Mouse (Mus musculus) urinary bladder, adult 2 months (tissue): ENCODE data around the gene Nsd1. TPM values are rescaled to one million over a fixed set of nuclear protein-coding genes. Genes with fewer than 3 reads are reported as not detected.
"Not testable (repeated sequence)": the region's sequence is repeated elsewhere in the genome, so short reads cannot be mapped to it uniquely, and the experiment has no call there.

ENCODE experiments used
- DNase-seq: peaks from one replicate; pipeline ENCODE4 v3.0.0; 2022; ENCODE audit warnings: low spot score
- polyA plus RNA-seq: library from polyadenylated mRNA; depleted of rRNA; stranded (reverse); fragments of >200 nt; gene quantifications from 2 replicates; pipeline ENCODE4 v1.2.3, GENCODE M21; 2012; rRNA removed

Gene Nsd1
- polyA plus RNA-seq = 25.8 and 32.1 TPM in 2 replicates

DNA sequence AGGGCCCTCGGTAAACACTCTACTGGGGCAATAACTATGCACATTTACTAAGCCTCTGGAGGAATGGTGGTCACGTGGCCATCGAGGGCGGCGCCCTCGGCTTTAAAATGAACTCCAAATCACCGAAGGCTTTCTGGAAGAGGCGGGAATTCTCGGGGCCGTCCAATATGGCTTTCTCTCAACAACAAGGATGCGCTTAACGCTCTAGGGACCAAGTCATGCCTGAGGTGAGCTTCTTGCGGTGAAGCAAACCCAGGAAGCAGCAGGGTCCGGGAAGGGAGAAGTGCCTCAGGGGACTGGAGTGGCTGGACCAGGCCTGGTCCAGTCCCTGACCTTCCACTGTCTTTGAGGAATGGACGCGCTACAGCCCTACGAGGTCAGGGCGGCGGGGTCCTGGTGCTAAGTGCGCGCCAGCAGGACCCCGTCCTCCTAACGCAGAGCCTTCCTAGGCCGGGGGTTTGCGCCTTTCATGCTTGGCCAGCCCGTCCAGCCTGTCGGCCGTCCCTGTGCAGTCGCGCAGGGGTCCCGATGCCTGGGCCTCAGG is at the start of gene Nsd1:
Nsd1 (plus strand) TSS at position 134 of the 544 bp plus-strand sequence.
- DNase-seq = no peak

DNA sequence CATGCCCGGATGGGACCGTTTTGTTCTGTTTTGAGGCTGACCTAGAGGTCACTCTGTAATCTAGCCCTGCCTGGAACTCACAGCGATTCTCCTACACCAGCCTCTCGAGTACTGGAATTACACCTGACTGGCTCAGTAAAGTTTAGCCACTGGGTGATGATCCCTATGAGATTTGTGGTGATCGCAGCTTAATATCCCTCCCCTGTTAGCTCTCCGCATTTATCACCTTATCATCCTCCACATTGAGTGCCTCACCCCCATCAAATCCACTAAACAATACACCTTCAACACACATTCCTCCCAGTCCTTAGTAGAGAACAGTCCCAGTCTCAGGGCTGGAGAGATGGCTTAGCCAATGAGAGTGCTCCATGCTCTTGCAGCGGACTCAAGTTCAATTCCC is 47.2 kb upstream of the Nsd1 start:
- no peak for DNase-seq

DNA sequence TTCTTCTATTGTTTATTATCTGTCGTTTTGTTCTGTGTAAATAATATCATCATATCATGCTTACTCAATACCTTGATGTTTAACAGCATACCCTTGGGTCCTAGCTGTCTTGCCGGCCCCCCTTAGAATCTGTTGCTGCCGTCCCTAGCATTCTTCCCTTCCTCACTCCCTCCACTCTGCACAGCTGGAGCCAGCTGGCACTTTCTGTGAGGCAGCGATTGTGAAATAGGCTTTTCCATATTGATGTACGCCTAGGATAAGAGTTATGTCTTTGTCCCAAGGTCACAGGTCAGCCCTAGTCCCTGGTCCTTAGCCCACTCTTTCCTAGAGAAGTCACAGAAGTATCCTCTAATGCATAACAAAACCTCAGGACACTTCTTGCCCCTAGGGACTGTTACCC is 46.0 kb upstream of the Nsd1 start:
- no peak for DNase-seq

DNA sequence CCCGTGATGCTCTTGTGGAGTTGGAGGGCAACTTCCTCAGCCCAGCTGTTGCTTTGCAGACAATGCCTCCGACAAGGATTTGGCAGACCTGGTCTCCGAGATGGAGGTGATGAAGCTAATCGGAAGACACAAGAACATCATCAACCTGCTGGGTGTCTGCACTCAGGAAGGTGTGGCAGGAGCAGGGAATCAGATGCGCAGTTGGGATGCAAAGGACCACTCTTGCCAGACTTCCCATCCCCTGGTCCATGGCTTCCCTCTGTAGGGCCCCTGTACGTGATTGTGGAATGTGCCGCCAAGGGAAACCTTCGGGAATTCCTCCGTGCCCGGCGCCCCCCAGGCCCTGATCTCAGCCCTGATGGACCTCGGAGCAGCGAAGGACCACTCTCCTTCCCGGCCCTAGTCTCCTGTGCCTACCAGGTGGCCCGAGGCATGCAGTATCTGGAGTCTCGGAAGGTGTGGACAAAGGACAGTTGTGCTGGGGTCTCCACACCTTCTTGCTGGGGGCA is 43.7 kb upstream of the Nsd1 start:
- DNase-seq = no peak

DNA sequence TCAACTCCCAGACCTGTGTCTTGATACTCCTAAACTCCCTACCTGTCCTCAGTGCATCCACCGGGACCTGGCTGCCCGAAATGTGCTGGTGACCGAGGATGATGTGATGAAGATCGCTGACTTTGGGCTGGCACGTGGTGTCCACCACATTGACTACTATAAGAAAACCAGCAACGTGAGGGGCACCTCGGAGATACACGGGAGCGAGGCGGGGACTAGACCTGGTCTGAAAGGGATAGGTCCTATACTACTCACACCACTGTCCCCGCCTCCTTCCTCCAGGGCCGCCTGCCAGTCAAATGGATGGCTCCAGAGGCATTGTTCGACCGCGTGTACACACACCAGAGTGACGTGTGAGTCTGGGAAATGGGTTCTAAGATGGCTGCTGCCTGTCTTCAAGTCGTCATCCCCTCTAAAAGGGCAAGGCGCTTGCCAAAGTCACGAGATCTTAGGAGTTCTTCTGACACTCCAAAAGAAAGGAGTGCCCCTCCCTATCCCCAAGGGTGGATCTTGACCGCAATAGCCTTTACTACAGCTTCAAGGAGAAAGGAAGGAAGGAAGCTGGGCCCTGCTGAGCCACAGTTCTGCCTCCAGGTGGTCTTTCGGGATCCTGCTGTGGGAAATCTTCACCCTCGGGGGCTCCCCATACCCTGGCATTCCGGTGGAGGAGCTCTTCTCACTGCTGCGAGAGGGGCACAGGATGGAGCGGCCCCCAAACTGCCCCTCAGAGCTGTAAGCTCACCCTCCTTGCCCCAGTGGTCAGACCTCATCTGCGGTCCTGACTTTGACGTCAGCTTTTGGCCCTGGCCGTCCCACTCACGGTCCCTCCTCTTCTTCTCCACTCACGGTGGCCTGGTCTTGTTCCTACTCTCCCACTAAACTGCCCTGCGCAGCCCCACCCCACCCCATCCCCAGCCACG is 42.5 kb upstream of the Nsd1 start:
- DNase-seq = no peak

DNA sequence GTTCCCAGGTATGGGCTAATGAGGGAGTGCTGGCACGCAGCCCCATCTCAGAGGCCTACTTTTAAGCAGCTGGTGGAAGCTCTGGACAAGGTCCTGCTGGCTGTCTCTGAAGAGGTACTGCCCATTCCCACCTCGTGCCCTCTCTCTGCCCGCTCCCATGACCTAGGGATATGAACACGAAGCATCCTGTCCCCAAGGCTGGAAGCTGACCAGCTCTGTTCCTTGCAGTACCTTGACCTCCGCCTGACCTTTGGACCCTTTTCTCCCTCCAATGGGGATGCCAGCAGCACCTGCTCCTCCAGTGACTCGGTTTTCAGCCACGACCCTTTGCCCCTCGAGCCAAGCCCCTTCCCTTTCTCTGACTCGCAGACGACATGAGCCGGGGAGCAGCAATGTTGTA is 41.8 kb upstream of the Nsd1 start:
- DNase-seq = no peak

DNA sequence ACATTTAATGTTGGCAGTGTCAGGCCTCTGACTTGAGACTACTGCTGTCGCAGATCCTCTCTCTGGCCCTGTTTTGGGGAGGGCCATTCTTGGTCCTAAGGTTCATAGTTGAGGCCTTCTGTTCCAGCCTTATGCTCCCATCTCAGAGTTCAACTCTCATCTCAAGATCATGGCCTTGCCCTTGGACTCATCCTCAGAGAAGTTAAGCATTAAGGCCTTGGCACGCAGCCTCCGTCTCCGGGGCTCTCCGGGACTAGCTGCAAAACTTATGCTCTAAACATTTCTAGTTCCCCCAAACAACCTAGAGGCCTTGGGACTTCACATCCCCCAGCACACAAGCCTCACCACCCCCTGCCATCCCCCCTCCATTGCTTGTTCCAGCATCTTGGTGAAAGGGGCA is 41.3 kb upstream of the Nsd1 start:
- DNase-seq = no peak

DNA sequence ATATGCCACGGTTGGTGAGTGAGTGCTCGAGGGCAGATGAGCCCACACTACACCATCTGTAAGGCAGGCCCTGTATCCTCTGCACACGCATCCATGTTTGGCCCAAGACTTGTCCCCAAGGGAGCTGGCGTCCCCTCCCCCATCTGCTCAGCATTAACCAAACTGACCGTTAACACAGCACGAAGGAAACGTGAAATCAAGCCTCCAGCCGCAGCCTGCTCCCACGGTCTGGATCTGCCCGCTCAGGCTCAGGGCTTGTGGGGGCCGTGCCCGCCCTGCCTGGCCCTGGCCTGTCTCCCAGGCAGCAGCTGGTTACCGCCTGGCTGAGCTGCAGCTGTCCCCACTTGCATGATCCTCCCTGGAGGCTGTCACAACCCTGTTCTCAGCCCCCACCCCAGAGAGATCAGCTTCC is 40.6 kb upstream of the Nsd1 start:
- DNase-seq = no peak

DNA sequence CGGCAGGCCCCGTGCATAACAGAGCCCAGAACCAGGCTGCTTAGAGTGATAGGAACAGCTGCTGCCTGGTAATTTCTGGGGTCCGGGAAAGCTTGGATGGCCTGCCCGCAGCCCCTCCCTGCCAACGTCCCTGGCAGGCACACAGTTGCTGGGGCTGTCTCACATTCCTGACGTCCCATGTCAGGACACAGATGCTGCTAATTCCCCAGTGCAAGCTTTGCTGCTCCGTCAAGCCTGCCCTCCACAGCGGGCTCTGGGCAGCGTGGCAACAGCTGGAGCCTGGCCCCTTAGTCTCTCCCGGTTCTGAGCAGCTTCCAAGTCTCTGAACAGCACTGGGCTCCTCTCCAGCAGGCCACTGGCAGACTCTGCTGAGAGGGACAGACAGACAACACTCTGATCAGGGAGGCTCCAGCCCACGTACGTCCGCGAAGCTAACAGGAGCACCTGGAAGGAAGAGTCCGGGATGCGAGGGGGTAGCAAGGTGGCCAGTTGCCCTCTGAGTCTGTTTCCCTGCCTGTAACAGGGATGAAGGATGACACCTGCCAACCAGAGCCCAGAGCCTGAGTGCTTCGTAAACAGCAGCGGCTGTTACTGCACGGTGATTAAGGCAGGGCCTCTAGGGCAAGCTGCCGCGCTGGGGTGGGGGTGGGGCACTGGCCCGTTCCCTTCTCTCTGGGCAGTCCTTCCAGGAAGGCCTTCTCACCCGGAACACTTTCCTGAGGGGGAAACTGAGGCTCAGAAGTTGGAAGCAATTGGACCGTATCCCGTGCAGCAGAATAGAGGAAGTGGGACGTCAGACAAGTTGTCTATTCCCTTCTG is 37.9 kb upstream of the Nsd1 start:
- DNase-seq = no peak

DNA sequence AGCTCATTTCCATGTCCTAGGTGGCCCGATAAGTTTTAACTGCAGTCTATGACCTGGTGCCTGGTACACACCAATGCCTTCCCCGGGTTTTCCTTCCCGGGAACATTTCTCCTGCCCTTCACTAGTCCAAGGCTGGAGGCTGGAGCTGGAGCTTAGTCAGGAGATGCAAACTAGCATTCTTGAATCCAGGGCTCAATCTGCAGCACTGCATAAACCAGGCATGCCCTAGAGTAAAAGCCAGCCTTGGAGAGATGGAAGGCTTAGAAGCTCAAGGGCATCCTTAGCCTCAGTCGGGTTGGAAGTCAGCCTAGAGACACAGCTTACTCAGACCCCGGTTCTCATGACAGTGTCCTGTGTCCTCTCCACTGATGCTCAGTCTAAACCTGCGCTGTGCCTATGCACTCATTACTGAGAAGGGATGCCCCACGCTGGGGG is 37.2 kb upstream of the Nsd1 start:
- no peak for DNase-seq

DNA sequence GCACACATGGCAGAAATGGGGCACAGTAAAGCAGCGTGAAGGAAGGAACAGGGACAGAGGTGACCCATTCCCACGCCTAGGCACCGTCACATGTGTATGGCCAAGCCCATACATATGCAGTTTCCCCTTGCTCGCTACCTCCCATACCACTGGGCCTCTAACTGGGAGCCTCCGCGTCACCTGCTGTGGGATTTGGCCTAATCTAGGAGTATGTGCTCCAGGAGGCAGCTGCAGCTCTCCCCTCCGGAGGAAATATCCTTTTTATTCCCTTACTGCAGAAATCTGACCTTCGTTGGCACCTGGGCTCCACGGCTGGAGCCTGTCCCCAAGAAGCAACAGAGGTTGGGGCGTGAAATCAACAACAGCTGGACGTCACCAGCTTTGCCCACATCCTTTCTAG is 35.2 kb upstream of the Nsd1 start:
- no peak for DNase-seq

DNA sequence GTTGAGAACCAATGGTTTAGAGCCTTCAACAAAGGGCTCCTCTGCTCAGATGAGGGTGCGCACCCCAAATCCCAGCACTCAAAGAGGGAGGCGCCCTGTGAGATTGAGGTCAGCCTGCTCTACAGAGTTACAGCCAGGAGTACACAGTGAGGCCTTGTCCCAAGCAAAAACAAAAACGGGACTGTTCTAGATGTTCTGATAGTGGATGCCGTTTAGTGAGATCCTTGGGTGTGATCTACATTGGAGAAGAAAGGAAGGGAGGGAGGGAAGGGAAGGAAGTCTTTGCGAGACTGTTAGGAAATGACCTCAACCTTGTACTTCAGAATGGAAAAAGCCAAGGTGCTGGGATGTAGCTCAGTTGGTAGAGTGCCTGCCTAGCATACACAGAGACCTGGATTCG is 33.3 kb upstream of the Nsd1 start:
- no peak for DNase-seq

DNA sequence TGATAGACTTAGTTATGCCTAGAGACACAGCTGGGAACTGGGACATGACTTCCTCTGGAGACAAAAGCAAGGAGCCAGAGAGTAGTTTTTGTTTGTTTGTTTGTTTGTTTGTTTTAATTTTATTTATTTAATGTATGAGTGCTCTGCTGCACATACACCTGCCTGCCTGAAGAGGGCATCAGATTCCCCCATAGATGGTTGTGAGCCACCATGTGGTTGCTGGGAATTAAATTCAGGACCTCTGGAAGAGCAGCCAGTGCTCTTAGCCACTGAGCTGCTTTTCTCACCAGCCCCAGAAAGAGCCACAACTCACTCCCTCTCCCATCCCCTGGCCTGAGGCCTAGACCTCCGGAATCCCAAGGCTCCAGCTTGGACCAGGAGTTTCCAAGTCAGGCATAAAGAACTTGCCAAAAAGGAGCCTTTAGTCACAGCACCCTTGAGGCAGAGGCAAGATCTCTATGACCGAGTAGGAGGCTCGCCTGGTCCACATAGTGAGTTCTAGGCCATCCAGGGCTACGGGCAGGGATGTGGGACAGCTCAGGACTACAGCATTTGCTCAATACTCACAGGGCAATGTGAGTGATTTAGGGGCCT is 31.6 kb upstream of the Nsd1 start:
- DNase-seq = no peak

DNA sequence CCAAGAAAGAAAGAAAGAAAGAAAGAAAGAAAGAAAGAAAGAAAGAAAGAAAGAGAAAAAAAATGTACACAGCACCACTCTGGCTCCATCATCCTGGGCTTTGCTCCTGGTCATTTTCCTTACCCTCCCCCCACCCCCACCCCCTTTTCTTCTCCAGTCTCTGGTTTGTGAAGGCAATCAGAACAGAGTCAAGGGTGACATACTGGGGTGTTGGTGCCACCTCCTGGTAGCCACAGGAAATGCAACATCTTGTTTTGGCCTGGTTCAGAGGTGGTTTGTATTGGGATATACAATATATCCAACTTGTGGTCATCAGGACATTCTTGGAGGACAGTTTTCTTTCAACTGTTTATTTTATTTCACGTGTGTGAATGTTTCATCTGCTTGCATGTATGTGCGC is 31.0 kb upstream of the Nsd1 start:
- DNase-seq = no peak

DNA sequence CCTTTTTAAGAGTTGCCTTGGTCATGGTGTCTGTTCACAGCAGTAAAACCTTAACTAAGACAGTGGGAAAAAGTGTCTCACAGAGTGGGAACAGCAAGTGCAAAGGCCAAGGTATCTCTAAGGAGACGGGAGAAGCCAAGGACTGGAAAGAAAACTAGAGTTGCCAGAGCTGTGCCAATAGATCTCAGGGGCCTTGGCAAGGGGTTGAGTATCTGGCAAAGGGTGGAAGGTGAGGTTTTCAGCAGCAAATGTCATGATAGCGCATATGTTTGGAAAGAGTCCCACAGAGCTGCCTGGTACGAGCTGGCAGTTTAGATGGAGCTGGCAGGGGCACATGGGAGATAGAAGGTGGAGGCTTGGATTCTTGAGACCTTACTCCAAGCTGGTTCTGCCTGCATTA is 30.0 kb upstream of the Nsd1 start:
- no peak for DNase-seq

DNA sequence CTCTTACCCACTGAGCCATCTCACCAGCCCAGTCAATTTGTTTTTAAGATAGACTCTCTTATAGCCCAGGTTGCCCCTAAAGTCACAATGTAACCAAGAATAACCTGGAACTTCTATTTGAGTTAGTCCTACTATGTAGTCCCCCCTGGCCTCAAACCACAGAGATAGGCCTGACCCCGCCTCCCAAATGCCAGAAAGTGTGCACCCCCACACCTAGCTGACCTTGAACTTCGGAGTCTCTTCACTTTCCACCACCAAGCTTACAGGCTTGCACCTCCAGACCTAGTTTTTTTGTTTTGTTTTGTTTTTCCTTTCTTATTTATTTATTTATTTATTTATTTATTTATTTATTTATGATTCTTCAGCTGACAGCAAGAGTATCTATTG is 27.8 kb upstream of the Nsd1 start:
- DNase-seq = no peak

DNA sequence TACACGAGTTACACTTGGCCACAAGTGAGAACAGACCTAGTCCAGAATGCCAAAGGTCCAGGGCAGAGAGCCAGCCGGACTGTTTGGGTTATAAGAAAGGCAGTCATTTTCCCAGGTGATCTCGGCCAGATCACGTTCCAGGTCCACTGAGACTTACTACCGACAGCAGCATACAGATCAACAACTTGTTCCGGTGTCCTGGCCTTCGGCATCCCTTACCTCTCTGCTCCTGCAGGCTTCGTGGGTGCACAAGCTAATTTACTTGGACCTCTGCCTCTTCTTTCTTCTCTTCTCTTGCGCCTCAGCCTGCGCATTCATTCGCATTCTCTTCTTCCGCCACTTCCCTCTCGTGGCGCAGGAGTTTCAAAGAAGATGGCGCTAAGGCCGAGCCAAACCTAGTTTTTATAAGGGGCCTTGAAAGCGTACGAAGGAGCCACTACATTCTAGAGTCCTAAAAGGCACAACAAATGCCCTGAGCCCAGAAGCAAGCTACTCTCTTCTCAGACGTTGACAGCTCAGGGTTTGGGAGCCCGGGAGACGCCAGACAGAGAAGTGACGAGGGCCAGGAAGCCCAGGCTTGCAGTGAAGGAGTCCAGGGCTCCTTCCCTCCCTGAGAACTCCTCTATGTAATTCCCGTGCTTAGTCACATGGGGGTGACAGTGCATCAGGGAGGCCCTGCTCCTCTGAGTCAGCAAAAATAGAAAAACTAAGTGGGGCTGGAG is 27.2 kb upstream of the Nsd1 start:
- peak; percentile 67 for DNase-seq

DNA sequence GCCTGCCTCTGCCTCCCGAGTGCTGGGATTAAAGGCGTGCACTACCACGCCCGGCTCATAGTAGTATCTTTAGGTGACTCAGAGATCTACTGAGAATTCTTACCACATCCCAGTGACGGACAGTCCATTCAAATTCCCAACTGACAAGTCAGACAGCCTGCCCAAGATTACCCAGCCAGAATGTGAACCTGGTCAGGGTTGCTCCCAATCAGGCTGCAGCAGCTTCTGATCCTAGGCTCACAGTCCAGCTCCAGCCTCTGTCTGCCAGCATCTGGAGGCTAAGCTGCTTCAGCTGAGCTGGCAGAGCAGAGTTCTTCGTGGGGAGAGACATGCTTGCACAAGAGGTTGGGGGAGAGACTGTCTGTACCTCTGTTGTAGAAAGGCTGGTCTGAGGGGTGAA is 26.2 kb upstream of the Nsd1 start:
- no peak for DNase-seq

DNA sequence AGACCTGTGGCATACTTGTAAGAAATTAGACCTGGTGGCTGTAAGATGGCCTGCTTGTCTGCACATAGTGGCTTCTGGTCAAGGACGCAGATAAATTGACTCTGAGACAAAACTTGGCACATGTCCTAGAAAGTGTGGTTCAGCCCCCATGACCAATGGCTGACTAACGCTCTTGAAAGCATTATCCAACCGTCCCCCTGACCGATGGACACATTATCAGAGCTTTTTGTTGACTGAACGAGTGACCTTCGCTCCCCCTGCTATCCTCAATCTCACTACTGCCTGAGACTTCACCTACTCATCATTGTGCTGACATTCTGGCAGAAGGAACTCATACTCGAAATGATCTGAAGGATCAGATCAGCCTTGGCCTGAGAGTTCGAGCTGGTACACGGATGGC is 22.5 kb upstream of the Nsd1 start:
- not testable (repeated sequence) for DNase-seq

DNA sequence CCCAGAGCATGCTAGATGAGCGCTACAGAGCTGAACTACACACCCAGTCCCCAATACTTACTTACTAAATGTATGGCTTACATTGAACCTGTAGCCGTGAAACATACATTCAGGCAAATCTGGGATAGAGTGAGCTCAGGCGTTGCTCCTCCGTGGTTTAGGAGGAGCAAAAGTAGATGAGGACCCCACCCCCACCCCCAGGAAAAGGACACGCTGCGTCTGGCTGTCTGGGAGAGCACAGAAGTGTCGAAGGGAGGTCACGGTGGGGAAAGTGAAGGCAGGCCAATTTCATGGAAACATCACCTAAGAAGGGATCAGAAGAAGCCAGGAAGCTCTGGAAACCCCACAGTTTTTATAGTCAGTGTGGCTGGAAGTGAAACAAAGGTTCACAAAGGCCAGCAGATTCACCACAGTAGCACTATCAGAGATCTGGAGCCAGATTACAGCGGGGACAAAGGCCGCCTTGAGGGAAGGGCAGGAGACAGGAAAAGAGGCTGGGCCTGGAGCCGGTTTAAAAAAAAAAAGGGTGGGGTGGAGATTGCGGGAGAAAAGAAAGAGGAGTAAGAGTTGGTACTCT is 20.0 kb upstream of the Nsd1 start:
- DNase-seq = no peak
